Mouse (Mus musculus): ENCODE data around the gene Gdap1l1.

DNA sequence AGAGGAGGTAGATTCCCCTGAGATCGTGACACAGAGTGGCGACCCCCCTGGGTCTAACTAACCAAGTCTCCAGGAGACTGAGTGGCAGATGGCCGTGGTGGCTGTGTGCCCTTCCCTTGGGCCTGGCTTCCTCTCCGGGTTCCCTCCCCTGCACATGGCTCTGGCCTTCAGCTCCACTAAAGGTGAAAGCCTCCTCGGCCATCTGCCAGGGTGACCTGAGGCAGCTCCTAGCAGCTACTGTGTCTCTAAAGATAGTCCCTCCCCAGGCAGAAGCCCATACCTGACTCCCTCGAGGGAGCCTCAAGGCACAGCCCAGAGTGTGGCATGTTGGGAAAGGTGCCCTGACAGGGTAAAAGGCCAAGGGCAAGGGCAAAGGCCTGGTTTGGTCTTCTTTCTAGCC, 5.3 kb downstream of the Gdap1l1 start:
- TF ChIP-seq POLR2A (IDR thresholded peaks at IDR 0.05; ENCODE audit: borderline replicate concordance, insufficient read depth, low read length) (no peak), CTCF (IDR thresholded peaks at IDR 0.05; ENCODE audit: borderline replicate concordance, insufficient read depth, low read depth, low read length) (no peak)
